Mouse (Mus musculus) cerebellum, postnatal 14 days (tissue): ENCODE results near the gene Rora.

Experiments
- DNase-seq, 2 experiments: peaks; one replicate each; pipeline ENCODE4 v3.0.0; 2021; ENCODE audit warnings: mixed read lengths in 2 of 2

Rora gene

GRCm38 (mm10) chr9:68823292-68823691 is 169.7 kb downstream of the Rora start:
- DNase-seq: no peak

- no peak for DNase-seq
Observed at GRCm38 (mm10) chr9:68825107-68825506, 171.5 kb downstream of the Rora start.

- no peak for DNase-seq
Observed at GRCm38 (mm10) chr9:68825841-68826240, 172.3 kb downstream of the Rora start.

- no peak for DNase-seq
Observed at GRCm38 (mm10) chr9:68827441-68827840, 173.9 kb downstream of the Rora start.

- peak; percentile 37 to 48 for DNase-seq
Observed at GRCm38 (mm10) chr9:68829903-68830302, 176.3 kb downstream of the Rora start.

- DNase-seq: no peak
Observed at GRCm38 (mm10) chr9:68833323-68833722, 179.7 kb downstream of the Rora start.

GRCm38 (mm10) chr9:68835037-68835649 is 181.6 kb downstream of the Rora start:
- no peak for DNase-seq

- DNase-seq: peak in 1 of 2 experiments; percentile 29
Observed at GRCm38 (mm10) chr9:68842134-68842892, 188.7 kb downstream of the Rora start.

GRCm38 (mm10) chr9:68845556-68845955 is 192.0 kb downstream of the Rora start:
- DNase-seq: peak; percentile 69

- DNase-seq: no peak
Observed at GRCm38 (mm10) chr9:68850321-68850720, 196.7 kb downstream of the Rora start.

- no peak for DNase-seq
Observed at GRCm38 (mm10) chr9:68852201-68852600, 198.6 kb downstream of the Rora start.

- DNase-seq: no peak
Observed at GRCm38 (mm10) chr9:68852934-68853333, 199.3 kb downstream of the Rora start.

- no peak for DNase-seq
Observed at GRCm38 (mm10) chr9:68859500-68859899, 205.9 kb downstream of the Rora start.

GRCm38 (mm10) chr9:68866317-68866716 is 212.7 kb downstream of the Rora start:
- DNase-seq: no peak

GRCm38 (mm10) chr9:68873838-68874237 is 220.3 kb downstream of the Rora start:
- DNase-seq: no peak

- no peak for DNase-seq
Observed at GRCm38 (mm10) chr9:68874544-68874943, 221.0 kb downstream of the Rora start.

GRCm38 (mm10) chr9:68875791-68876190 is 222.2 kb downstream of the Rora start:
- DNase-seq: no peak

- DNase-seq: no peak
Observed at GRCm38 (mm10) chr9:68876289-68876688, 222.7 kb downstream of the Rora start.

- DNase-seq: no peak
Observed at GRCm38 (mm10) chr9:68881896-68882295, 228.3 kb downstream of the Rora start.

GRCm38 (mm10) chr9:68883005-68883404 is 229.4 kb downstream of the Rora start:
- no peak for DNase-seq

- no peak for DNase-seq
Observed at GRCm38 (mm10) chr9:68883687-68884086, 230.1 kb downstream of the Rora start.

GRCm38 (mm10) chr9:68884451-68885035 is 231.0 kb downstream of the Rora start:
- DNase-seq: no peak

GRCm38 (mm10) chr9:68888670-68889069 is 235.1 kb downstream of the Rora start:
- DNase-seq: peak; percentile 56 to 75

GRCm38 (mm10) chr9:68891431-68891830 is 237.8 kb downstream of the Rora start:
- no peak for DNase-seq
